Mouse (Mus musculus): Measurements from ENCODE around the gene 9930021J03Rik. TPM values are rescaled to one million over a fixed set of nuclear protein-coding genes. Genes with fewer than 3 reads are reported as not detected.

Gene 9930021J03Rik
- polyA plus RNA-seq, 1 experiment from 2014 or later, result 10.1 TPM

DNA sequence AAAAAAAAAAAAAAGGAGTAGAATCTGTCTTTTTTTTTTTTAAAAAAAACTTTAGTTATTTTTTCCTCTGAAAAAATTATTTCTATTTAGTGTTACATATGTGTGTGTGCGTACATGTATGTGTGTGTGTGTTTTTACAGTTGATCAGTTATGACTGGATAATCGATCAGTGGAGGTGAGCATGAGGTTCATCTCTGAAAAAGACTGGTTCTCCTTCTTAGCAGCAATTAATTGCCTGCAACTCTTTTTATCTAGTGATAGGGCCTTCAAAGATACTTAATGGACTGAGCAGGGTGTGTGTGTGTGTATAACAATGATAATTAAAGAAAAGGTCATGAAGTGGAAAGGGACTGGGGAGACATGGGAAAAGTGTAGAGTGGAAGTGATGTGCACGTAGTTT, 54.8 kb downstream of the 9930021J03Rik start:
- DNase-seq (ENCODE audit: low spot score) (no peak), ATAC-seq (ENCODE audit: low FRiP score) (no peak)
- no peak overlapping the region for H3K9ac ChIP-seq
- H3K4me3 ChIP-seq (replicated peaks; ENCODE audit: low read length), result no peak overlapping the region
- no peak overlapping the region for H3K27ac ChIP-seq
- H3K9me3 ChIP-seq (ENCODE audit: control insufficient read depth, low read length), result no peaks in the 10 kb centered on the region
- no peaks in the 10 kb centered on the region for H3K4me1 ChIP-seq (replicated peaks; ENCODE audit: control insufficient read depth, insufficient read depth, low read length)
- no peaks in the 10 kb centered on the region for H3K27me3 ChIP-seq (ENCODE audit: control insufficient read depth, insufficient read depth, low read length)
- H3K4me2 ChIP-seq (replicated peaks), result no peak overlapping the region
- WGBS, result 93% methylated on average over 3 of the region's 3 CpGs
- H3K36me3 ChIP-seq (replicated peaks; ENCODE audit: control insufficient read depth, insufficient read depth), result 0 out of 2 replicates have a peak, but pooled peaks cover 7% of the 10 kb centered on the region

DNA sequence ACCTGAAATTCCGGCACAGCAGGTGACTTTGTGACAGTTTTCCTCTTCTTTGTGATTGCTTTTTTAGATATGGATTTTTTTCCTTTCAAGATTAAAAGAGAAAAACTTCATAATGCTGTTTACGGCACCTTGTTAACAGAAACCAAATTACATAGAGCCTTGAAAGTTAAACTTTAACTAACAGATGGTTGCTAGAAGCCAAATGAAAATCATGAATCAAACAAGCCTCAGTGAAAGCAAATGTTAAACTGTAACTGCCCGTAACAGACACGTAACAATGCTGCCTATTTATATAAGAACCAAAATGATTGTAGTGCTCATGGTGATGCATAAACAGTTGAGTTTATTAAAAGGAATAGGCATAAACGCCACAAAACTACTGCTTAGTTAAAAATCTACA, 62.3 kb downstream of the 9930021J03Rik start:
- no peaks in the 10 kb centered on the region for H3K9me3 ChIP-seq (ENCODE audit: control insufficient read depth, low read length)
- WGBS, result 86% methylated on average over 5 of the region's 5 CpGs
- no peak overlapping the region for H3K4me2 ChIP-seq (replicated peaks)
- no peaks in the 10 kb centered on the region for H3K36me3 ChIP-seq (replicated peaks; ENCODE audit: control insufficient read depth, insufficient read depth)
- H3K9ac ChIP-seq, result no peak overlapping the region
- DNase-seq (ENCODE audit: low spot score) (no peak), ATAC-seq (ENCODE audit: low FRiP score) (no peak)
- no peaks in the 10 kb centered on the region for H3K4me1 ChIP-seq (replicated peaks; ENCODE audit: control insufficient read depth, insufficient read depth, low read length)
- no peak overlapping the region for H3K27ac ChIP-seq
- H3K27me3 ChIP-seq (ENCODE audit: control insufficient read depth, insufficient read depth, low read length), result no peaks in the 10 kb centered on the region
- H3K4me3 ChIP-seq (replicated peaks; ENCODE audit: low read length), result no peak overlapping the region

GRCm38 (mm10) chr19:29740661-29741060, 65.1 kb downstream of the 9930021J03Rik start:
- H3K4me1 ChIP-seq (replicated peaks; ENCODE audit: control insufficient read depth, insufficient read depth, low read length), result no peaks in the 10 kb centered on the region
- H3K4me3 ChIP-seq (replicated peaks; ENCODE audit: low read length), result no peak overlapping the region
- no peak for ATAC-seq (ENCODE audit: low FRiP score)
- H3K9me3 ChIP-seq (ENCODE audit: control insufficient read depth, low read length), result no peaks in the 10 kb centered on the region
- H3K9ac ChIP-seq, result no peak overlapping the region
- no peak overlapping the region for H3K4me2 ChIP-seq (replicated peaks)
- no peak for DNase-seq (ENCODE audit: low spot score)
- WGBS, result 91% methylated on average over 1 of the region's 1 CpGs
- H3K27ac ChIP-seq, result no peak overlapping the region
- H3K36me3 ChIP-seq (replicated peaks; ENCODE audit: control insufficient read depth, insufficient read depth), result no peaks in the 10 kb centered on the region
- no peaks in the 10 kb centered on the region for H3K27me3 ChIP-seq (ENCODE audit: control insufficient read depth, insufficient read depth, low read length)

DNA sequence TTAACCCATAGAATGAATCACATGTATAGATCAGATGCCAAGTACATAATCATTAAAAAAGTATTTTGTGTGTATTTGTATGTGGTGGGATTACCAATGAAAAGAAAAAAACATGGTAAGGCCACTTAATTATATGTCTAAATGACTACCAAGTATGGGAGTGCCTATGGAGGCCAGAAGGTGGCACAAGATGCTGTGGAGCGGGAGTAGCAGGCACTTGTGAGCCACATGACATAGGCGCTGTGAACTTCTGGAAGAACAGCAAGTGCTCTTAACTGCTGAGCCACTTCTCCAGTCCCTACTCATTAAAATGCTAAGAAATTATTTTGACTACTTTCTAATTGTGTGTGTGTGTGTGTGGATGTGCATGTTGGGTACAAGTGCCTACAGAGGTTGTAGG, 66.2 kb downstream of the 9930021J03Rik start:
- no peak for ATAC-seq (ENCODE audit: low FRiP score)
- H3K36me3 ChIP-seq (replicated peaks; ENCODE audit: control insufficient read depth, insufficient read depth), result no peaks in the 10 kb centered on the region
- H3K9ac ChIP-seq, result no peak overlapping the region
- H3K4me3 ChIP-seq (replicated peaks; ENCODE audit: low read length), result no peak overlapping the region
- no peak for DNase-seq (ENCODE audit: low spot score)
- H3K4me1 ChIP-seq (replicated peaks; ENCODE audit: control insufficient read depth, insufficient read depth, low read length), result no peaks in the 10 kb centered on the region
- H3K27ac ChIP-seq, result no peak overlapping the region
- WGBS, result 78% methylated on average over 2 of the region's 2 CpGs
- H3K27me3 ChIP-seq (ENCODE audit: control insufficient read depth, insufficient read depth, low read length), result no peaks in the 10 kb centered on the region
- no peak overlapping the region for H3K4me2 ChIP-seq (replicated peaks)
- H3K9me3 ChIP-seq (ENCODE audit: control insufficient read depth, low read length), result no peaks in the 10 kb centered on the region

DNA sequence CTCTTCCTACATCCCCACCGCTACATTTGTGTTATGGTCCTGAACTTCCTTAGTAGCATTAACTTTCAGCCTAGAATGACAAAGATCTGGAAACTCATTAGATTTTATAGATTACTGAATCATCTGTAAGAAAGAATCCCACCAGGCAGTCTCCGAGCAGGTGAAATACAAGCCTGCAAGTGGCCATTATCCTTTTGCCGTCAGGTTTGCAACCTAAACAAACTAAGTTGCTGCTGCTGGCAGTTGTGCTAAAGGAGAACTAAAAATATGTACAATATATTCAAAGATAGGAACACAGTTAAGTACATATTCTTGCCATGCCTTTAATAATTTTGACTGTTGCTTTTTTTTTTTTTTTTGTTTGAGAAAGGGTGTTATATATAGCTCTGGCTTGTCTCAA, 70.4 kb downstream of the 9930021J03Rik start:
- Histone ChIP-seq H3K9me3 (ENCODE audit: control insufficient read depth, low read length) (no peaks in the 10 kb centered on the region), H3K27ac (no peak overlapping the region), H3K27me3 (ENCODE audit: control insufficient read depth, insufficient read depth, low read length) (no peaks in the 10 kb centered on the region), H3K4me2 (replicated peaks) (no peak overlapping the region), H3K36me3 (replicated peaks; ENCODE audit: control insufficient read depth, insufficient read depth) (no peaks in the 10 kb centered on the region), H3K4me3 (replicated peaks; ENCODE audit: low read length) (no peak overlapping the region), H3K9ac (no peak overlapping the region), H3K4me1 (replicated peaks; ENCODE audit: control insufficient read depth, insufficient read depth, low read length) (no peaks in the 10 kb centered on the region)
- no peak for ATAC-seq (ENCODE audit: low FRiP score)
- DNase-seq (ENCODE audit: low spot score), result no peak
- 87% methylated on average over 3 of the region's 3 CpGs for WGBS

DNA sequence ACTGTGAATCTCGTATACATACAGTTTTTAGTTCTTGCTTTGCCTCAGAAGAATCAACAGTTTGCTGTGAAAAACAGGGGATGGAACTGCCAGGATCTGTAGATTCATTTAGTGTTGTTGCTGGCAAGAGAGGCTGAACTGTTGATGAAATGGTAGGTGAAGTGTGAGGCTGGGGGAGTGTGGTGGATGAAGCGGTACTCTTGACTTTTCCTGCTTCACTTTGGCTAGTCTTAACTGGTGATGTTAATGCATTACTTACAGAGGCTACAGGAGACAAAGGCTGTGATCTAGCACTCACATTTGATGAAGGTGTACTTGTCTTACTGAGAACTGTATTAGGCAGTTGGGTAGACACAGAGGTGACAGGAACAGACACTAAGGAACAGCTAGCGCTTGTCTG, 87.3 kb downstream of the 9930021J03Rik start:
- no peak overlapping the region for H3K4me2 ChIP-seq (replicated peaks)

GRCm38 (mm10) chr19:29717854-29718253, 87.9 kb downstream of the 9930021J03Rik start:
- DNase-seq (ENCODE audit: low spot score) (no peak), ATAC-seq (ENCODE audit: low FRiP score) (no peak)
- H3K27me3 ChIP-seq (ENCODE audit: control insufficient read depth, insufficient read depth, low read length), result no peaks in the 10 kb centered on the region
- no peak overlapping the region for H3K4me3 ChIP-seq (replicated peaks; ENCODE audit: low read length)
- no peak overlapping the region for H3K27ac ChIP-seq
- H3K4me1 ChIP-seq (replicated peaks; ENCODE audit: control insufficient read depth, insufficient read depth, low read length), result no peaks in the 10 kb centered on the region
- H3K36me3 ChIP-seq (replicated peaks; ENCODE audit: control insufficient read depth, insufficient read depth), result peaks cover 38% of the 10 kb centered on the region
- H3K4me2 ChIP-seq (replicated peaks), result no peak overlapping the region
- WGBS, result 91% methylated on average over 3 of the region's 3 CpGs
- no peak overlapping the region for H3K9ac ChIP-seq
- no peaks in the 10 kb centered on the region for H3K9me3 ChIP-seq (ENCODE audit: control insufficient read depth, low read length)

More for the DNA sequence above, 87.3 kb downstream of the 9930021J03Rik start:
- 97% methylated on average over 3 of the region's 3 CpGs for WGBS
- H3K4me1 ChIP-seq (replicated peaks; ENCODE audit: control insufficient read depth, insufficient read depth, low read length), result no peaks in the 10 kb centered on the region
- no peak overlapping the region for H3K9ac ChIP-seq
- H3K9me3 ChIP-seq (ENCODE audit: control insufficient read depth, low read length), result no peaks in the 10 kb centered on the region
- no peak overlapping the region for H3K4me3 ChIP-seq (replicated peaks; ENCODE audit: low read length)
- no peaks in the 10 kb centered on the region for H3K27me3 ChIP-seq (ENCODE audit: control insufficient read depth, insufficient read depth, low read length)
- DNase-seq (ENCODE audit: low spot score), result no peak
- no peak overlapping the region for H3K27ac ChIP-seq
- H3K36me3 ChIP-seq (replicated peaks; ENCODE audit: control insufficient read depth, insufficient read depth), result peaks cover 38% of the 10 kb centered on the region
- ATAC-seq (ENCODE audit: low FRiP score), result no peak

DNA sequence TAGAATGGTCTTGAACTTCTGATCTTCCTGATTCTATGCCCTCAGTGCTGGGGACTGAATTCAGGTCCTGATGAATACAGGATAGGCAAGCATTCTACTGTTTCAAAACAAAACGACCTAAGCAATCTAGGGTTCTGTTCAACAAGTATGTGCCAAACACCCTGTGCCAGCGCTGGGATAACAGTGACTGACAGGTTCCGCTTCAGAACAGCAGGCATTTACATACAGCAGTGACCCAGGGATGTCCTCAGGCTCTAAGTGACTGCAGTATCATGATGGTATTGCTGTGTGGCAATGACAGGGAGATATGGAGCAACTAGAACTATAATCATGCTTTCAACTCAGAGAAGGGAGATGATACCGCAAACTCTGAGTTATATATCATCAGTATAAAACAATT, 92.3 kb downstream of the 9930021J03Rik start:
- H3K36me3 ChIP-seq (replicated peaks; ENCODE audit: control insufficient read depth, insufficient read depth), result peaks cover 28% of the 10 kb centered on the region
- no peak for ATAC-seq (ENCODE audit: low FRiP score)
- H3K4me3 ChIP-seq (replicated peaks; ENCODE audit: low read length), result no peak overlapping the region
- 86% methylated on average over 4 of the region's 4 CpGs for WGBS
- H3K4me1 ChIP-seq (replicated peaks; ENCODE audit: control insufficient read depth, insufficient read depth, low read length), result no peaks in the 10 kb centered on the region
- H3K27me3 ChIP-seq (ENCODE audit: control insufficient read depth, insufficient read depth, low read length), result no peaks in the 10 kb centered on the region
- no peak overlapping the region for H3K27ac ChIP-seq
- H3K4me2 ChIP-seq (replicated peaks), result no peak overlapping the region
- H3K9me3 ChIP-seq (ENCODE audit: control insufficient read depth, low read length), result no peaks in the 10 kb centered on the region
- no peak overlapping the region for H3K9ac ChIP-seq
- DNase-seq (ENCODE audit: low spot score), result no peak

DNA sequence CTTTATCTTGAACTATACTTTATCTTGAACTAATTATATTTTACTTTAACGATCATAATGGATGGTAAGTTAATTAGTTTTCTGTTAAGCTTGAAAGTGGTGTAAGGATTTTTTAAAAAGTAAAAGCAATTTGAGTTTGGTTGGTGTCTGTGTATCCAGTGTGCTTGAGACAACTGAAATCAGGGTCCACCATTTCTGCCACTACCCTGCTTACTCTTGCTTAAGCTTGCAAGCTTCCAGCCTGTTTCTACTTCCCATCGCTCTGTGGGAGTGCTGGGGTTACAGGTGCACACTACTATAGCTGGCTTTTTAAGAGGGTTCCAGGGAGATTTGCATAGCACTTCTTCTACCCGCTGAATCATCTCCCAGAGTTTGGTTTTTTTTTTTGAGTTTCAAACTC, 96.3 kb downstream of the 9930021J03Rik start:
- Histone ChIP-seq H3K27ac (no peak overlapping the region), H3K9ac (no peak overlapping the region), H3K4me1 (replicated peaks; ENCODE audit: control insufficient read depth, insufficient read depth, low read length) (no peaks in the 10 kb centered on the region), H3K27me3 (ENCODE audit: control insufficient read depth, insufficient read depth, low read length) (no peaks in the 10 kb centered on the region), H3K9me3 (ENCODE audit: control insufficient read depth, low read length) (no peaks in the 10 kb centered on the region), H3K36me3 (replicated peaks; ENCODE audit: control insufficient read depth, insufficient read depth) (no peaks in the 10 kb centered on the region), H3K4me2 (replicated peaks) (no peak overlapping the region), H3K4me3 (replicated peaks; ENCODE audit: low read length) (no peak overlapping the region)
- DNase-seq (ENCODE audit: low spot score), result no peak
- 83% methylated on average over 3 of the region's 3 CpGs for WGBS
- no peak for ATAC-seq (ENCODE audit: low FRiP score)

DNA sequence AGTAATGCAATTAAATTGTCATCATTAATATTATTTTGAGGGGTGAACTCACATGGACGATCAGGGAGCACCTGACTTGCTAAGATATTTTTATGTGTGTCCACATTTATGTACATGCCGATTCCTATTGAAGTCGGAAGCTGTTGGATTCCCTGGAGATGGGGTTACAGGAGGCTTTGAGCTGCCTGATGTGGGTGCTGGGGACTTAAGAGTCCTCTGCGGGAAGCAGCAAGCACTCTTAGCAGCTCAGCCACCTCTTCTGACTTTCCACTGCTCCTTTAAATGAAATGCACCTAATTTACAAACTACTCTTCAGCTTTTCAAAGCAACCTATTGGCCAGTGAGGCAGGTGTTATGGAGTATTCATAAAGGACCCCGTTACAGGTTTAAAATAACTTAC, 97.3 kb downstream of the 9930021J03Rik start:
- 76% methylated on average over 5 of the region's 5 CpGs for WGBS
- no peaks in the 10 kb centered on the region for H3K4me1 ChIP-seq (replicated peaks; ENCODE audit: control insufficient read depth, insufficient read depth, low read length)
- H3K27me3 ChIP-seq (ENCODE audit: control insufficient read depth, insufficient read depth, low read length), result no peaks in the 10 kb centered on the region
- no peak overlapping the region for H3K4me3 ChIP-seq (replicated peaks; ENCODE audit: low read length)
- no peak for ATAC-seq (ENCODE audit: low FRiP score)
- no peak for DNase-seq (ENCODE audit: low spot score)
- no peak overlapping the region for H3K27ac ChIP-seq
- no peak overlapping the region for H3K9ac ChIP-seq
- no peaks in the 10 kb centered on the region for H3K36me3 ChIP-seq (replicated peaks; ENCODE audit: control insufficient read depth, insufficient read depth)
- H3K4me2 ChIP-seq (replicated peaks), result no peak overlapping the region
- H3K9me3 ChIP-seq (ENCODE audit: control insufficient read depth, low read length), result no peaks in the 10 kb centered on the region
